Comparison of ENCODE assay signal across 8 mouse cellular contexts in the genomic region with DNA sequence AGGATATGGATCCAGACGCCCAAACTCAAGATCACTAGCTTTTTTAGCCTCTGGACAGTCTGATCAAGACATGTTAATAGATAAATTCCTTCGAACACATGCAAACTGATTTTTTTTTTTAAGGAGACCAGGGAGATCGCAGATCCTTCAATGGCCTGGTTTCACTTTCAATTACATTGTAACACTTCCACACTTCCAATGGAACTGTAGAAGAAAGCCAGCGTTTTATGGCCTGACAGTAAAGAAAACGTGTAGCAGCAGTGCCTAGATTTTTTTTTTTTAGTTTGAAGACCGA. TPM values are rescaled to one million over a fixed set of nuclear protein-coding genes. Genes with fewer than 3 reads are reported as not detected.
DNase-seq lines count a peak whose midpoint lies in the region; ATAC-seq and TF ChIP-seq lines count a peak whose summit lies in the region.

No protein-coding gene starts in this region.

- ATAC-seq in heart, embryonic 12.5 days (ENCODE audit: insufficient number of reproducible peaks, low FRiP score), result no peak

- H3K27me3 ChIP-seq in heart, embryonic 12.5 days (replicated peaks), result no peaks in the 10 kb centered on the region
- H3K27me3 ChIP-seq in E14TG2a.4 (ENCODE audit: insufficient read depth, low read length), result 0 out of 2 replicates have a peak, but pooled peaks cover 6% of the 10 kb centered on the region
- H3K27me3 ChIP-seq in hindbrain, embryonic 10.5 days (ENCODE audit: insufficient read depth, poor library complexity, severe bottlenecking), result no peaks in the 10 kb centered on the region
- H3K27me3 ChIP-seq in midbrain, embryonic 10.5 days (ENCODE audit: low read depth, poor library complexity, severe bottlenecking), result no peaks in the 10 kb centered on the region

- peak overlapping the region; percentile 70 for H3K4me2 ChIP-seq in heart, embryonic 12.5 days

- H3K9me3 ChIP-seq in heart, embryonic 12.5 days (replicated peaks), result no peaks in the 10 kb centered on the region
- no peaks in the 10 kb centered on the region for H3K9me3 ChIP-seq in E14TG2a.4 (ENCODE audit: low read length)
- no peaks in the 10 kb centered on the region for H3K9me3 ChIP-seq in hindbrain, embryonic 10.5 days
- H3K9me3 ChIP-seq in midbrain, embryonic 10.5 days (replicated peaks), result no peaks in the 10 kb centered on the region

- peak overlapping the region; percentile 100 for H3K4me3 ChIP-seq in heart, embryonic 12.5 days
- H3K4me3 ChIP-seq in E14TG2a.4 (replicated peaks; ENCODE audit: low read length), result peak overlapping the region; percentile 92
- peak overlapping the region; percentile 93 for H3K4me3 ChIP-seq in hindbrain, embryonic 10.5 days
- peak overlapping the region; percentile 94 for H3K4me3 ChIP-seq in midbrain, embryonic 10.5 days

- no peak for DNase-seq in heart, adult 18-20 months
- DNase-seq in hindbrain, embryonic 10.5 days (ENCODE audit: low spot score), result no peak
- no peak for DNase-seq in midbrain, embryonic 10.5 days (ENCODE audit: low spot score)
- DNase-seq in adrenal gland, postnatal 25 days, result no peak
- no peak for DNase-seq in left cerebral cortex, postnatal 4 days
- no peak for DNase-seq in gastrocnemius, postnatal 36 days

- TF ChIP-seq CTCF in E14TG2a.4 (conservative IDR thresholded peaks at IDR 0.05; ENCODE audit: low read length), result no peak

- peak overlapping the region; percentile 97 for H3K9ac ChIP-seq in heart, embryonic 12.5 days

- WGBS in heart, embryonic 12.5 days, result 12% methylated on average over 6 of the region's 6 CpGs
- 43% methylated on average over 6 of the region's 6 CpGs for WGBS in hindbrain, embryonic 10.5 days
- 47% methylated on average over 6 of the region's 6 CpGs for whole genome bisulfite sequencing in midbrain, embryonic 10.5 days

- intact Hi-C loops in left cerebral cortex, postnatal 4 days (cut with DNase I), result no loop called here
- intact Hi-C loops in gastrocnemius, postnatal 36 days (cut with DNase I), result no loop called here

- no peaks in the 10 kb centered on the region for H3K36me3 ChIP-seq in heart, embryonic 12.5 days
- H3K36me3 ChIP-seq in E14TG2a.4 (ENCODE audit: insufficient read depth, low read length), result 0 out of 2 replicates have a peak, but pooled peaks cover 10% of the 10 kb centered on the region
- H3K36me3 ChIP-seq in hindbrain, embryonic 10.5 days, result 0 out of 2 replicates have a peak, but pooled peaks cover 3% of the 10 kb centered on the region
- H3K36me3 ChIP-seq in midbrain, embryonic 10.5 days, result no peaks in the 10 kb centered on the region

- H3K27ac ChIP-seq in heart, embryonic 12.5 days (ENCODE audit: poor library complexity, severe bottlenecking), result no peak overlapping the region
- 0 out of 2 replicates have a peak overlapping the region, but pooled peaks have one; percentile 94 for H3K27ac ChIP-seq in hindbrain, embryonic 10.5 days
- peak overlapping the region; percentile 93; the same call in 1 of the 2 replicates for H3K27ac ChIP-seq in midbrain, embryonic 10.5 days (replicated peaks)

- H3K4me1 ChIP-seq in heart, embryonic 12.5 days (replicated peaks), result peaks cover 49% of the 10 kb centered on the region
- peaks cover 57% of the 10 kb centered on the region for H3K4me1 ChIP-seq in E14TG2a.4 (replicated peaks; ENCODE audit: low read depth, low read length)
- H3K4me1 ChIP-seq in hindbrain, embryonic 10.5 days (replicated peaks), result peaks cover 36% of the 10 kb centered on the region
- H3K4me1 ChIP-seq in midbrain, embryonic 10.5 days, result peaks cover 37% of the 10 kb centered on the region

RNA-seq across cellular contexts. Expression of a gene that starts 1.2 kb away (rescaled TPM):
- polyA plus RNA-seq in heart, embryonic 12.5 days (2016; fragmentation: Nextera tagmentation; extraction: Ambion mirVana), result 6.0 and 7.4 TPM in 2 replicates
- 10 to 100 TPM; 77.8 to 81.0 TPM for total RNA-seq in heart, adult 18-20 months (2021)
- 3.4 and 3.8 TPM in 2 replicates for polyA plus RNA-seq in hindbrain, embryonic 10.5 days (2016; fragmentation: Nextera tagmentation; extraction: Ambion mirVana)
- polyA plus RNA-seq in midbrain, embryonic 10.5 days (2016; fragmentation: Nextera tagmentation; extraction: Ambion mirVana), result 3.1 and 3.3 TPM in 2 replicates
- 55.3 and 65.2 TPM in 2 replicates for total RNA-seq in adrenal gland, postnatal 25 days (2021)
- total RNA-seq in left cerebral cortex, postnatal 4 days (2021), result 10 to 100 TPM; 42.0 to 43.0 TPM
- total RNA-seq in gastrocnemius, postnatal 36 days (2021), result 10 to 100 TPM; 42.9 to 45.1 TPM

RNA-seq across cellular contexts. Expression of a gene that starts 48.1 kb away (rescaled TPM):
- 22.9 and 24.1 TPM in 2 replicates for polyA plus RNA-seq in heart, embryonic 12.5 days (2016; fragmentation: Nextera tagmentation; extraction: Ambion mirVana)
- total RNA-seq in heart, adult 18-20 months (2021), result 10 to 100 TPM; 11.2 to 16.9 TPM
- polyA plus RNA-seq in hindbrain, embryonic 10.5 days (2016; fragmentation: Nextera tagmentation; extraction: Ambion mirVana), result 33.9 and 35.8 TPM in 2 replicates
- 30.4 and 35.2 TPM in 2 replicates for polyA plus RNA-seq in midbrain, embryonic 10.5 days (2016; fragmentation: Nextera tagmentation; extraction: Ambion mirVana)
- total RNA-seq in adrenal gland, postnatal 25 days (2021), result 36.4 and 36.5 TPM in 2 replicates
- 10 to 100 TPM; 40.6 to 45.3 TPM for total RNA-seq in left cerebral cortex, postnatal 4 days (2021)
- total RNA-seq in gastrocnemius, postnatal 36 days (2021), result 10 to 100 TPM in 1 of 2 experiments, 1 to 10 TPM in 1; 9.0 to 16.0 TPM
